Mouse (Mus musculus): ENCODE data around the gene Oxct1.

GRCm38 (mm10) chr15:4101025-4101424, 74.8 kb downstream of the Oxct1 start:
- TF ChIP-seq POLR2A (IDR thresholded peaks at IDR 0.05; ENCODE audit: control insufficient read depth, extremely low read depth, insufficient read depth, low read length, poor library complexity): no peak
- no peak for TF ChIP-seq CTCF (IDR thresholded peaks at IDR 0.05; ENCODE audit: borderline replicate concordance, control insufficient read depth, extremely low read depth, insufficient read depth, low read length, poor library complexity)

All from thymus, adult 2 months (tissue).